Mouse (Mus musculus) stomach, postnatal 0 days (tissue): ENCODE data around the gene Ccdc180. TPM values are rescaled to one million over a fixed set of nuclear protein-coding genes. Genes with fewer than 3 reads are reported as not detected.

Source experiments
- ATAC-seq: fragments of 200-750 bp; cut with Nextera tagmentation; 2 replicates; pipeline ENCODE4 v1.8.0; 2017; ENCODE audit not compliant: low FRiP score, low TSS enrichment
- DNase-seq: peaks from one replicate; pipeline ENCODE4 v3.0.0-alpha.2; 2016; ENCODE audit warnings: low spot score
- H3K27ac ChIP-seq: fragments of 300-500 bp; sonication (generic); replicated peaks from 2 replicates; pipeline ENCODE4 v1.5.1; 2014; ENCODE audit warnings: mild to moderate bottlenecking, control low read depth
- H3K27me3 ChIP-seq: fragments of 300-500 bp; sonication (generic); 2 replicates; pipeline ENCODE4 v1.6.1; 2014; ENCODE audit warnings: low read length; ENCODE audit not compliant: control insufficient read depth, insufficient read depth
- H3K36me3 ChIP-seq: fragments of 300-500 bp; sonication (generic); 2 replicates; pipeline ENCODE4 v1.6.1; 2014; ENCODE audit warnings: low read length, mixed read lengths; ENCODE audit not compliant: control insufficient read depth, insufficient read depth
- H3K4me1 ChIP-seq: fragments of 300-500 bp; sonication (generic); replicated peaks from 2 replicates; pipeline ENCODE4 v1.6.1; 2014; ENCODE audit warnings: antibody characterized with exemption; ENCODE audit not compliant: control insufficient read depth, insufficient read depth
- H3K4me2 ChIP-seq: fragments of 300-500 bp; sonication (generic); replicated peaks from 2 replicates; pipeline ENCODE4 v1.6.1; 2014; ENCODE audit warnings: low read depth, mild to moderate bottlenecking, control low read depth, moderate library complexity
- H3K4me3 ChIP-seq: fragments of 300-500 bp; sonication (generic); 2 replicates; pipeline ENCODE4 v1.5.1; 2014; ENCODE audit warnings: low read depth, low read length, control low read depth
- H3K9ac ChIP-seq: fragments of 300-500 bp; sonication (generic); 2 replicates; pipeline ENCODE4 v1.6.1; 2014; ENCODE audit warnings: mild to moderate bottlenecking, low read length, control low read depth, mixed read lengths
- H3K9me3 ChIP-seq: fragments of 300-500 bp; sonication (generic); 2 replicates; pipeline ENCODE4 v1.6.1; 2016; ENCODE audit warnings: low read length; ENCODE audit not compliant: control insufficient read depth
- CTCF ChIP-seq: IDR thresholded peaks from 2 replicates; pipeline ENCODE4 v1.5.1; 2016; ENCODE audit warnings: antibody characterized with exemption, low read depth, mild to moderate bottlenecking, moderate library complexity
- EP300 ChIP-seq: optimal IDR thresholded peaks from 2 replicates; pipeline ENCODE3; 2016; ENCODE audit warnings: antibody characterized with exemption
- WGBS: fragments of 180-500 bp; shearing (Covaris S2); extraction: QIAGEN DNeasy Blood & Tissue Kit; methylation state at CpG from one replicate; pipeline ENCODE4 v1.1.7; 2014; 5-methylcytosine and 5-hydroxymethylcytosine counted together
- polyA plus RNA-seq: library from polyadenylated mRNA; unstranded; fragments of >200 nt; fragmentation: Nextera tagmentation; extraction: Ambion mirVana; gene quantifications from 2 replicates; pipeline ENCODE4 v1.2.1, GENCODE M21; 2015

Gene Ccdc180
- polyA plus RNA-seq, 1 experiment from 2014 or later, result 0.24 TPM

GRCm38 (mm10) chr4:45990427-45991135 is 100.5 kb downstream of the Ccdc180 start:
- DNase-seq (no peak), ATAC-seq (no peak)
- 17% methylated on average over 6 of the region's 6 CpGs for WGBS

DNA sequence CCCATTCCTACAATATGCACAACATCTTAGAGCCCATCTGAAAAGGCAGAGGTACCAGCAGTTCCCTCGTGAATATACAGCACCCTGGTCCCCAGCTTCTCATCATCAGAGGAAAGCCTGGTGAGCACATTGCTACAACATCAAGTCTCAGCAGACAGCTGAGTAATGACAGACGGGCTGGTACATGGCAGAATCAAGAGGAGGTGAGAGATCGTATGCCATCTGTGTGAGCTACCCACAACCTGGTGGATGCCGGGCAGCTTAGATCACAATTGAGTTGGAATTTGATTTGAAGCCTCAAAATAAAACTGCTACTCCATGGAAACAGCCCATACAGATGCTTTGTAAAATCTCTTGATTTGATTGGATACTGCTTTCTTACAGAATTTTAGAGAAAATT is 108.4 kb downstream of the Ccdc180 start:
- TF ChIP-seq CTCF, result no peak
- TF ChIP-seq EP300, result no peak
- no peaks in the 10 kb centered on the region for H3K27me3 ChIP-seq
- no peaks in the 10 kb centered on the region; the same call in 1 of the 2 replicates for H3K36me3 ChIP-seq
- no peak overlapping the region for H3K27ac ChIP-seq
- WGBS, result 78% methylated on average over 4 of the region's 4 CpGs
- no peak overlapping the region for H3K4me2 ChIP-seq
- DNase-seq (no peak), ATAC-seq (no peak)
- no peaks in the 10 kb centered on the region for H3K9me3 ChIP-seq
- no peaks in the 10 kb centered on the region for H3K4me1 ChIP-seq
- H3K9ac ChIP-seq, result no peak overlapping the region
- no peak overlapping the region for H3K4me3 ChIP-seq

More at GRCm38 (mm10) chr4:45990427-45991135, 100.5 kb downstream of the Ccdc180 start:
- no peaks in the 10 kb centered on the region for H3K27me3 ChIP-seq
- H3K4me2 ChIP-seq, result no peak overlapping the region
- no peak overlapping the region for H3K27ac ChIP-seq
- H3K9ac ChIP-seq, result no peak overlapping the region
- H3K9me3 ChIP-seq, result no peaks in the 10 kb centered on the region
- no peak overlapping the region for H3K4me3 ChIP-seq
- 0 out of 2 replicates have a peak, but pooled peaks cover 2% of the 10 kb centered on the region for H3K4me1 ChIP-seq
- no peak for TF ChIP-seq CTCF
- no peak for TF ChIP-seq EP300
- no peaks in the 10 kb centered on the region for H3K36me3 ChIP-seq

Other genes with a start within 250 kb of the Ccdc180 start
- 6.8 and 7.5 TPM in 2 replicates for gene Aldh1b1, start 91.3 kb upstream of the Ccdc180 start, polyA plus RNA-seq
- gene Igfbpl1, start 63.4 kb upstream of the Ccdc180 start, polyA plus RNA-seq, result 0.08 and 0.17 TPM in 2 replicates
- gene Stra6l, start 41.6 kb upstream of the Ccdc180 start, polyA plus RNA-seq, result 0.05 and 0.16 TPM in 2 replicates
- gene Tdrd7, start 75.0 kb downstream of the Ccdc180 start, polyA plus RNA-seq, result 24.9 and 25.1 TPM in 2 replicates
- gene Tmod1, start 148.6 kb downstream of the Ccdc180 start, polyA plus RNA-seq, result 3.2 and 3.4 TPM in 2 replicates
- gene Ncbp1, start 248.3 kb downstream of the Ccdc180 start, polyA plus RNA-seq, result 27.0 and 27.8 TPM in 2 replicates
- 14.5 and 17.2 TPM in 2 replicates for gene Tstd2, start 248.4 kb downstream of the Ccdc180 start, polyA plus RNA-seq